Mouse (Mus musculus) megakaryocyte-erythroid progenitor cell, adult 5-6 weeks (primary cell): ENCODE data around the gene Flt4. TPM values are rescaled to one million over a fixed set of nuclear protein-coding genes. Genes with fewer than 3 reads are reported as not detected.

Experiments used
- ATAC-seq: replicated peaks from 2 replicates; pipeline ENCODE4 v1.8.0; 2016; ENCODE audit warnings: mild to moderate bottlenecking, inconsistent platforms; ENCODE audit not compliant: severe bottlenecking, poor library complexity, low FRiP score, low TSS enrichment
- total RNA-seq, 2 experiments: library from RNA; stranded (forward) in 1 of 2; stranded (reverse) in 1 of 2; fragments of 200-1000, 215-1000 nt in 1 of 2; fragments of >200 nt in 1 of 2; fragmentation: Nextera tagmentation in 1 of 2; gene quantifications; 2 replicates each; pipeline ENCODE4 v1.2.3; 2014 to 2017

Flt4 gene
- total RNA-seq, 2 experiments from 2014 or later: not detected

- no peak for ATAC-seq
Measured at GRCm38 (mm10) chr11:49684237-49684973, 75.3 kb downstream of the Flt4 start.

DNA sequence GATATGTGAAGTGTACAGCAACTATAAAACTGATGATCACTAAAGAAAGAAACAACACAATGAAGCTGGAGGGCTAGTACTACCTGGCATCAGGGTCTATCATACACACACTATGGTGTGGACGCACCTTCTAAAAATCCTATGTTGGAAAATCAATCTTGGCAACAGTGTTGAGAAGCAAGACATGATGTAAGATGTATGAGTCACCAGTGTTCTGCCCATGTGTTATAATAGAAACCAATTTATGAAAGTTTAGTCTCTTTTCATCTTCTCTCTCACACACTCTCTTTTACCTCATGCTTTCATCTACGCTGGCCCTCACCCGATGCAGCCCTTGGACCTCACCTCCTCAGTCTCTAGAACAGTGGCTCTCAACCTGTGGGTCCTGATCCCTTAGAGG is 86.0 kb downstream of the Flt4 start:
- ATAC-seq: no peak

DNA sequence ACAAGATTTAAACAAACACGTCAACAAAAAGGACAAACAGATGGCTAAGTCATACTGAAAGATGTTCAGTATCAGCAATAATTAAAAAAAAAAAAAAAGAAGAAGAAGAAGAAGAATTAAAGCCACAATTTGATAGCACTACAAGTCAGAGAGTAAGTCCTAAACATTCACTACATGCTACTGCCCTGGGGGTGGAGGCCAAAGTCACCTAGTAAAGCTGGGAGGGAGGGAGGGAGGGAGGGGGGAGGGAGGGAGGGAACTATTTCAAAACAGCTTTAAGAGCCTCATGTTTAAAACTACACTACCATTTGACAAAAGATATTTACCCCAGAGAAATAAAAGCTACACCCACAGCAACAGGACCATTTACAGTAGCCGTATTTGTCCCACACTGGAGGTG is 86.6 kb downstream of the Flt4 start:
- no peak for ATAC-seq

- no peak for ATAC-seq
Measured at GRCm38 (mm10) chr11:49696472-49696871, 87.4 kb downstream of the Flt4 start.

GRCm38 (mm10) chr11:49697779-49698178 is 88.7 kb downstream of the Flt4 start:
- no peak for ATAC-seq

GRCm38 (mm10) chr11:49699079-49699478 is 90.0 kb downstream of the Flt4 start:
- no peak for ATAC-seq

DNA sequence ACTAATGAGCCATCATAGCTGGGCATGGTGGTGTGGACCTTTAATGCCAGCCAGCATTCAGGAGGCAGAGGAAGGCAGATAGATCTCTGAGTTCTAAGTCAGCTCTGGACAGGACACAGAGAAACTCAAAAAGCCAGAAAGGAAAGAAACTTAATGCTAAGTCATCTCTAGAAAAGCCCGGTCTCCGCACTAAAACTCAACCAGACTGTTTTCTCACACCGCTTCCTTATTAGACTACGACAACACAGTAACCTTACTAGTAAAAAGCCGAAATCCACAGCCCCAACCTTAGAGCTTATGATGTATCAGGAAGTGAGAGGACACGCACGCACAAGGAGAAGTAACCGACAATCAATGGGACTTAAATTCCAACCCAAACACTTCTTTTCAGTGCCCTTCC is 93.0 kb downstream of the Flt4 start:
- no peak for ATAC-seq

Other genes with a start within 250 kb of the Flt4 start
- not detected in 2 replicates for gene Olfr1389, start 186.2 kb upstream of the Flt4 start, total RNA-seq (2014; fragmentation: Nextera tagmentation)
- not detected in 2 replicates for gene Olfr1389, start 186.2 kb upstream of the Flt4 start, total RNA-seq (2017)
- 0.72 and 0.87 TPM in 2 replicates for gene Olfr1388, start 172.6 kb upstream of the Flt4 start, total RNA-seq (2014; fragmentation: Nextera tagmentation)
- 0.80 and 1.4 TPM in 2 replicates for gene Olfr1388, start 172.6 kb upstream of the Flt4 start, total RNA-seq (2017)
- gene Olfr1387, start 153.9 kb upstream of the Flt4 start, total RNA-seq (2014; fragmentation: Nextera tagmentation): not detected in 2 replicates
- not detected in 2 replicates for gene Olfr1387, start 153.9 kb upstream of the Flt4 start, total RNA-seq (2017)
- not detected in 2 replicates for gene Olfr1386, start 144.2 kb upstream of the Flt4 start, total RNA-seq (2014; fragmentation: Nextera tagmentation)
- gene Olfr1386, start 144.2 kb upstream of the Flt4 start, total RNA-seq (2017): not detected in 2 replicates
- not detected in 2 replicates for gene Olfr1385, start 120.2 kb upstream of the Flt4 start, total RNA-seq (2014; fragmentation: Nextera tagmentation)
- gene Olfr1385, start 120.2 kb upstream of the Flt4 start, total RNA-seq (2017): not detected in 2 replicates
- gene Olfr1384, start 102.5 kb upstream of the Flt4 start, total RNA-seq (2014; fragmentation: Nextera tagmentation): not detected in 2 replicates
- gene Olfr1384, start 102.5 kb upstream of the Flt4 start, total RNA-seq (2017): not detected in 2 replicates
- not detected in 2 replicates for gene Olfr1383, start 89.6 kb upstream of the Flt4 start, total RNA-seq (2014; fragmentation: Nextera tagmentation)
- not detected in 2 replicates for gene Olfr1383, start 89.6 kb upstream of the Flt4 start, total RNA-seq (2017)
- not detected in 2 replicates for gene Olfr1382, start 81.0 kb upstream of the Flt4 start, total RNA-seq (2014; fragmentation: Nextera tagmentation)
- not detected in 2 replicates for gene Olfr1382, start 81.0 kb upstream of the Flt4 start, total RNA-seq (2017)
- not detected in 2 replicates for gene Olfr1381, start 65.8 kb upstream of the Flt4 start, total RNA-seq (2014; fragmentation: Nextera tagmentation)
- gene Olfr1381, start 65.8 kb upstream of the Flt4 start, total RNA-seq (2017): not detected in 2 replicates
- not detected in 2 replicates for gene Olfr1380, start 52.4 kb upstream of the Flt4 start, total RNA-seq (2014; fragmentation: Nextera tagmentation)
- not detected in 2 replicates for gene Olfr1380, start 52.4 kb upstream of the Flt4 start, total RNA-seq (2017)
- not detected in 2 replicates for gene Scgb3a1, start 54.3 kb downstream of the Flt4 start, total RNA-seq (2014; fragmentation: Nextera tagmentation)
- not detected in 2 replicates for gene Scgb3a1, start 54.3 kb downstream of the Flt4 start, total RNA-seq (2017)
- gene Cnot6, start 103.5 kb downstream of the Flt4 start, total RNA-seq (2014; fragmentation: Nextera tagmentation): 104 and 127 TPM in 2 replicates
- 69.7 and 111 TPM in 2 replicates for gene Cnot6, start 103.5 kb downstream of the Flt4 start, total RNA-seq (2017)
- 0.87 and 1.0 TPM in 2 replicates for gene Gfpt2, start 184.9 kb downstream of the Flt4 start, total RNA-seq (2014; fragmentation: Nextera tagmentation)
- 2.3 and 2.9 TPM in 2 replicates for gene Gfpt2, start 184.9 kb downstream of the Flt4 start, total RNA-seq (2017)
- gene Mapk9, start 237.5 kb downstream of the Flt4 start, total RNA-seq (2014; fragmentation: Nextera tagmentation): 107 and 112 TPM in 2 replicates
- gene Mapk9, start 237.5 kb downstream of the Flt4 start, total RNA-seq (2017): 94.5 and 98.9 TPM in 2 replicates